Mouse (Mus musculus) layer of hippocampus, adult 9-10 months (tissue): ENCODE data around the gene Cobll1.

Experiments used
- DNase-seq: peaks from one replicate; pipeline ENCODE4 v3.0.0; 2022; ENCODE audit warnings: low spot score

Cobll1 gene

GRCm38 (mm10) chr2:65147431-65147830 lies 91.8 kb downstream of the Cobll1 start:
- DNase-seq = no peak

- DNase-seq = no peak
Measured at GRCm38 (mm10) chr2:65145421-65146117, 93.6 kb downstream of the Cobll1 start.

- no peak for DNase-seq
Measured at GRCm38 (mm10) chr2:65141093-65141661, 98.0 kb downstream of the Cobll1 start.

DNA sequence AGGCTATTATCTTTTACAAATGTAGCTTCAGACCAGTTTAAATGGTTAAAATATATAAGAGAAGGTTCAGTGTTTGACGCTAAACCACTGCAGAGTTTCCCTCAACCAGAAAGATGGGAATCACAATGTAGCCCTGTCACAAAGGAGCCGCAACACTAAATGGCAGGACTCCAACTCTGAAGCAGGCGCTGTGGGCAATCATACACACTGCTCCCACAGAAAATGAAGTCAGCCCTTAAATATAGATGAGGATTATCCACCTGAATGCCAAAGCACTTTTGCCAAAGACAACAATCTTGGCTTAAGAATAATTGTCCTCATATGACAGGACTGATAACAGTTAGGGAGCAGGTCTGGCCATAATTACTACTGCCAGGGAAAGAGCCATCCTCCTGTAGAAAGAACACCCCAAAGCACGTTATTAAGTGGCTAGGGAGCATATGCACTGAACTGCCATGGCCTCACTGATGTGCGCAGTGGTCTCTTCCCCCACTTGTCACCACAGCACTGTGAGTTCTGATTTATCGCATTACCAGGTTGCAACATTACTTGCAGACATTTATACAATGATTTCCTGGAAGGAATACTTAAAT lies 98.8 kb downstream of the Cobll1 start:
- no peak for DNase-seq

GRCm38 (mm10) chr2:65139606-65140329 lies 99.4 kb downstream of the Cobll1 start:
- DNase-seq = no peak

GRCm38 (mm10) chr2:65138992-65139391 lies 100.2 kb downstream of the Cobll1 start:
- DNase-seq = no peak

GRCm38 (mm10) chr2:65126141-65126783 lies 112.9 kb downstream of the Cobll1 start:
- peak; percentile 24 for DNase-seq

DNA sequence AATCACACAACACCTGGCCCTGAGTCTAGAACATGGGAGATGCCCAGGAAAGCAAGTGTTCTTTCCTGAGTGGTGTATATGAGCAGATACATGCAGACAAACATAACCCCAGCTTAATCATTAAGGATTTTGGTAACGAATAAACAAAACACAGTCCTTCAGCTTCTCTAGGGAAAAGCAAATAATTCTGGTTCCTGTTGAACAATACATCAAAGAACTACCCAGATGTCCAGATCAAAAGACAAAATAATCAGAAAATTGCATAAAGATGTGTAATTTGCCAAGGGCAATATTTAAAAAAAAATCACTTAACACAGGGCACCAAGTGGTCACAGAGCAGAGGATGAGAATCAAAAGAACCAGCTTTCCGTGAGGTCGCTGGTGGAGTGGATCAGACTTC lies 115.5 kb downstream of the Cobll1 start:
- no peak for DNase-seq

GRCm38 (mm10) chr2:65121435-65121834 lies 117.8 kb downstream of the Cobll1 start:
- peak; percentile 58 for DNase-seq

- DNase-seq = no peak
Measured at GRCm38 (mm10) chr2:65121012-65121411, 118.2 kb downstream of the Cobll1 start.

DNA sequence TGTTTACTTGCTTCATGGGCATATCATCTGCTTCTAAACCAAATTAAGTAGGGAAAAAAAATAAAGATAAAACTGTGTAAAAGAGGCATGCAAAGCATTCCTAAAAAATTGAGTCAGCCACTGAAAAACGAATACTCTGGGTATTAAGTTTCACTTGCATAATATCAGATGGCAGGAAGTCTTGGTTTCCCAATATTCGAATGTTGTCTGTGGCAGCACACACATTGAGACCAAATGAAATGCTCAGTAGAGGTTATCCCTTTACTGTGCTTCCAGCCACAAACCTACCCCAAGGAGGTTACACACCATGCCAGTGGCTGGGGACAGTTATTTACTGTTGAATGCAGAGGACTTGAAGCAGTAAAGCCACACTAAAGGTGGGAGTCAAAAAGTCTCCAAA lies 119.1 kb downstream of the Cobll1 start:
- no peak for DNase-seq

- no peak for DNase-seq
Measured at GRCm38 (mm10) chr2:65119667-65120066, 119.5 kb downstream of the Cobll1 start.

DNA sequence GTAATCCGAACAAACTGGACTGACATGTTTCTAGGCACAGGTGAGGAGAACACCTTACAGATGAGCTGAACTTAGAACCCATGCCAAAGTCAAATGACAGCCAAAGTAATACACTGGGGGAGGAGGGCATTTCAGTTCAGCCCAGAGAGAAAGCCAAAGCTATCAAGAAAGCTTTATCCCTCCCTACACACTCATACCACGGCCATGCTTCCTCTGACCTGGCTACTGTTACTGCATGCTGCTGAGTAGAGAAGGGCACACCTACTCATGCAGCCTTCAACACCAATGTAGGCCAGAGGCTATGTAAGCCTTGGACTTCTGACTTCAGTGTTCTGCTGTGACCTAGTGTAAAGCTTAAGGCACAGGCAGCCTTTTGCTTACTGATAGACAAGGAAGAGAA lies 120.1 kb downstream of the Cobll1 start:
- DNase-seq = no peak

GRCm38 (mm10) chr2:65117859-65118258 lies 121.3 kb downstream of the Cobll1 start:
- DNase-seq = no peak

DNA sequence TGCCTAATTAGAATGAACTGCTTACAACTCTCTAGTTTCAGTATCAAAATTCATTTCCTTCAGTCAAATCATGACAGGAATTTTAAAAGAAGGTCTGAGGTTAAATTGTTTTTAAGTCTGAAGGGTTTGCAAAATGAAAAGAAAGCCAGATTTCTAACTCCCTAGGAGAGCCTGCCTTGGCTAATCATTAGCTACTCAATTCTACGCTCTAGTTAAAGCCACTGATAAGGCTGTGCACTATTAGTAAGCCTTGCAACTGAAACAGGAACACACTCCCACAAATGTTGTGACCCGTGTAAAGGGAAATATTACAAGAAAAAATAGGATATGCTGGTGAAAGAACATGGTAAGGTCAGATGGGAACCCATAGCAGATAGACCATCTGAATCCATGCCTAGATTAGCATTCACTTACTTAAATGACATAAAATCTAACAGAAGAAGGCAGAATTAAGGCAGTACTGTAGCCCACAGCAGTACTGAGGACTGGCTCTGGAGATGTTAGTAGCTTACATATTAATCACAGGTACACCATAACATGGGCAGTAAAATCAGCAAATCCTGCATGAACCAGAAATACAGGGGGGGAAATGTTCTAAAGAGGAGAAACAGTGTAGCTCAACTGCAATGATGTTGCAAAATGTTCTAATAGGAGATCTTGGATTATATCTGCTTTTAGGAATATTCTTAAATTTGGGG lies 122.6 kb downstream of the Cobll1 start:
- no peak for DNase-seq

DNA sequence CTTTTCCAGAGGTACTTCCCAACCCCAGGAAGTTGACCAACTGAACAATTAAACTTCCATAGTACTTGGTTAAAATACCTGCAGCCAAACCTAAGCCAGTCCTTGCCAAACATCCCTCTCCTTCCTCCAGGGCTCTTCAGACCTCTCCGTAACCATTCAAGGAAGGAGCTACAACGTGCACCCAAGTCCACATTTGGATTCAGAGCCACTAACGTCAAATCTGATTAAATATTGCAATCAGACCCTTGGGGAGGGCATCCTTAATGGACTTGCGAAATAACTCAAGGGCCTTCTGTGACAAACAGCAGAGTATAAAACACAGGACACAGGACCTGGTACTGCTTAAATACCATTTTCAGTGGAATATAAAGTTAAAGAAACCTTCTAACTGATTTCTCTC lies 126.0 kb downstream of the Cobll1 start:
- no peak for DNase-seq

- no peak for DNase-seq
Measured at GRCm38 (mm10) chr2:65104569-65104968, 134.6 kb downstream of the Cobll1 start.

DNA sequence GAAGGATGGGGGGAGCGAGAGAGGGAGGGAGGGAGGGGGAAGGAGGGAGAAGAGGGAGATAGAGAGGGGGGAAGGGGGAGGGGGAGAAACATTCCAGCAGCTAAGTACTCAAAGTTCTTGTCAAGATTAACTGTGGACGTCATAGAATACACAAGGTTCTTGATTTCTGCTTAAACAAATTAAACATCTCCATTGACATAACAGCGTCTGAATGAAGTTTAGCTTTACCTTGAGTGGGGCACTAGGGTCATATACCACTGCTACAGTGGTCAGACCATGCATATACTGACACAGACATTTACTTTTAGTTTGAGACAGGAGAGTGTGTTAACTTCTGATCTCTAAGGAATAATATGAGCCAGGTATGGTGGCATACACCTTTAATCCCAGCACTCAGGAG lies 135.4 kb downstream of the Cobll1 start:
- DNase-seq = no peak

DNA sequence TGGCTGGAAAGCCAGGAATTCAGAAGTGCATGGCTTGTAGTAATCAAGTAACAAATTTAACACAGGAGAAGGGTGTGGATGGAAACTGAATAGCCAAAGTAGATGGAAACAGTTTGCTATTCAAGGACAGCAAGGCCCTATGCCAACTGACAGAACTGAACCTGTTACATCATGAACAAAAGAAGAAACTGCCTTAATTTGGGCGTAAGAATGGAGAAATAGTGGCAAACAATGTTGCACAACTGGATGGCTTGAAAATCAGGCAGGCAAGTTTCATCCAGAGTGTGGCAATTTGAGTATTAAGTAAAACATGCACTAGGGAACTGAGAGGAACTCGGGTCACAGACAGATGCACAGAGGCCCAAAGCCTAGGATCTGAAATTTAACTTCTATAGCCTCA lies 137.8 kb downstream of the Cobll1 start:
- DNase-seq = no peak

DNA sequence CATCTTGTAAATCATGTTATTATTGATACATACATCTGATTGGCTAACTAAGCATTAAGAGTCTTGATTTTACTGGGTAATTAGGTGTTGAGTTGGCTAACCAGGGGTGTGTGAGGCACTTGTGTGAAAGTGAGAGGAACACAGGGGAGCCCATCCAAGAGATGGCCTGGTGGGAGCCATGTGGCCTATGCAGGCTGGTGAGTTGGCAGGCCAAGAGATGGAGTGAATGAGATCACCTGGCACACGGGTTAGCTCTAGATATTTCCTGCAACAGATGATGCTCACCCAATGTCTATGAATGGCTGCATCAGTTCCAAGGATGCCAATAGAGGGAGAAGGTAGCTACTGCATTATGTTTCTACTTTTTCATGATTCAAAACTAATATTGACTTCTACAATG lies 139.2 kb downstream of the Cobll1 start:
- DNase-seq = no peak

DNA sequence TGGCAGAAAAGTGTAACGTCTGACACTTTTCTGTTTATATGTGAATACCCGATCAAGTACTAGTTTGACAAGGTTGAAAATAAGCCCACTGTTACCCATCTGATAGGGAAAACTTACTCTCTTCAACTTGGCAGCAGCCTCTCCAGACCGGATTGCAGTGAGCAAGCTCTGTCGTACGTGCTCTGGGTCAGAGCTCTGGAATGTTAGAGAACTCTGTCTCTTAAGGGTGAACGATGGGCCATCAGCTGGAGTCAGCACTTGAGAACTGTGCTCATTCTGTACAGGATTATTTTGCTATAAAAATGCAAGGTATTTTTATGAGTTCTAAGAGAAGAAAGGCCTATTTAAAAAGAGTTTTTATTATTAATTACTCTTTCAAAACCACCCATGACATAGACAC lies 143.6 kb downstream of the Cobll1 start:
- DNase-seq = no peak

GRCm38 (mm10) chr2:65093990-65094389 lies 145.2 kb downstream of the Cobll1 start:
- no peak for DNase-seq
